Mouse (Mus musculus) liver, embryonic 11.5 days (tissue): Measurements from ENCODE around the gene Nbea. TPM values are rescaled to one million over a fixed set of nuclear protein-coding genes. Genes with fewer than 3 reads are reported as not detected.

ENCODE experiments used
- ATAC-seq: fragments of 200-750 bp; cut with Nextera tagmentation; replicated peaks from 2 replicates; pipeline ENCODE4 v1.8.0; 2017; ENCODE audit warnings: moderate number of reproducible peaks, mild to moderate bottlenecking, moderate TSS enrichment, moderate library complexity; ENCODE audit not compliant: low FRiP score
- DNase-seq: peaks from one replicate; pipeline ENCODE4 v3.0.0-alpha.2; 2017; ENCODE audit warnings: low spot score
- H3K27ac ChIP-seq: fragments of 300-500 bp; sonication (generic); 2 replicates; pipeline ENCODE4 v1.5.1; 2014; ENCODE audit warnings: mild to moderate bottlenecking, low read depth, low read length, control low read depth
- H3K27me3 ChIP-seq: fragments of 300-500 bp; sonication (generic); replicated peaks from 2 replicates; pipeline ENCODE4 v1.6.1; 2014; ENCODE audit warnings: low read length, mixed read lengths; ENCODE audit not compliant: control insufficient read depth, insufficient read depth
- H3K36me3 ChIP-seq: fragments of 300-500 bp; sonication (generic); 2 replicates; pipeline ENCODE4 v1.6.1; 2014; ENCODE audit warnings: mild to moderate bottlenecking, low read length, moderate library complexity, mixed read lengths; ENCODE audit not compliant: control insufficient read depth, insufficient read depth
- H3K4me1 ChIP-seq: fragments of 300-500 bp; sonication (generic); replicated peaks from 2 replicates; pipeline ENCODE4 v1.6.1; 2014; ENCODE audit warnings: low read length, mixed read lengths; ENCODE audit not compliant: control insufficient read depth, insufficient read depth
- H3K4me2 ChIP-seq: fragments of 300-500 bp; sonication (generic); 2 replicates; pipeline ENCODE4 v1.6.1; 2014; ENCODE audit warnings: mild to moderate bottlenecking, control low read depth, moderate library complexity
- H3K4me3 ChIP-seq: fragments of 300-500 bp; sonication (generic); 2 replicates; pipeline ENCODE4 v1.5.1; 2014; ENCODE audit warnings: low read depth, low read length, control low read depth
- H3K9ac ChIP-seq: fragments of 300-500 bp; sonication (generic); 2 replicates; pipeline ENCODE4 v1.6.1; 2014; ENCODE audit warnings: low read depth, low read length, control low read depth
- H3K9me3 ChIP-seq: fragments of 300-500 bp; sonication (generic); 2 replicates; pipeline ENCODE4 v1.6.1; 2016; ENCODE audit warnings: low read length, inconsistent platforms, mixed read lengths; ENCODE audit not compliant: control insufficient read depth
- WGBS: fragments of 180-500 bp; shearing (Covaris S2); extraction: QIAGEN DNeasy Blood & Tissue Kit; methylation state at CpG from one replicate; pipeline ENCODE4 v1.1.7; 2014; 5-methylcytosine and 5-hydroxymethylcytosine counted together
- polyA plus RNA-seq: library from polyadenylated mRNA; unstranded; fragments of >200 nt; fragmentation: Nextera tagmentation; extraction: Ambion mirVana; gene quantifications from 2 replicates; pipeline ENCODE4 v1.2.1, GENCODE M21; 2014

The Nbea gene
- polyA plus RNA-seq, 1 experiment from 2014 or later, result 5.0 TPM

- ATAC-seq (no peak), DNase-seq (no peak)
- WGBS, result 85% methylated on average over 2 of the region's 2 CpGs
- H3K4me3 ChIP-seq, result no peak overlapping the region
- no peaks in the 10 kb centered on the region for H3K9me3 ChIP-seq
- no peak overlapping the region for H3K4me2 ChIP-seq
- no peak overlapping the region for H3K9ac ChIP-seq
- H3K27ac ChIP-seq, result no peak overlapping the region
- H3K27me3 ChIP-seq, result no peaks in the 10 kb centered on the region
- H3K36me3 ChIP-seq, result no peaks in the 10 kb centered on the region
- H3K4me1 ChIP-seq, result no peaks in the 10 kb centered on the region
Measured at GRCm38 (mm10) chr3:55794768-55795167, 388.7 kb downstream of the Nbea start.

GRCm38 (mm10) chr3:55793842-55794575 lies 389.5 kb downstream of the Nbea start:
- Histone ChIP-seq H3K9me3 (no peaks in the 10 kb centered on the region), H3K27me3 (no peaks in the 10 kb centered on the region), H3K4me2 (no peak overlapping the region), H3K4me3 (no peak overlapping the region), H3K9ac (no peak overlapping the region), H3K36me3 (no peaks in the 10 kb centered on the region), H3K27ac (no peak overlapping the region), H3K4me1 (no peaks in the 10 kb centered on the region)
- WGBS, result 60% methylated on average over 7 of the region's 7 CpGs
- DNase-seq, result no peak
- no peak for ATAC-seq

- DNase-seq (no peak), ATAC-seq (no peak)
- 78% methylated on average over 5 of the region's 5 CpGs for WGBS
- no peak overlapping the region for H3K9ac ChIP-seq
- no peak overlapping the region for H3K27ac ChIP-seq
- H3K4me3 ChIP-seq, result no peak overlapping the region
- H3K27me3 ChIP-seq, result no peaks in the 10 kb centered on the region
- no peaks in the 10 kb centered on the region for H3K9me3 ChIP-seq
- no peak overlapping the region for H3K4me2 ChIP-seq
- no peaks in the 10 kb centered on the region for H3K4me1 ChIP-seq
- no peaks in the 10 kb centered on the region for H3K36me3 ChIP-seq
Measured at GRCm38 (mm10) chr3:55792251-55792650, 391.2 kb downstream of the Nbea start.

GRCm38 (mm10) chr3:55790609-55791008 lies 392.9 kb downstream of the Nbea start:
- Histone ChIP-seq H3K4me1 (no peaks in the 10 kb centered on the region), H3K27me3 (peaks cover 15% of the 10 kb centered on the region), H3K4me2 (no peak overlapping the region), H3K36me3 (no peaks in the 10 kb centered on the region), H3K9me3 (no peaks in the 10 kb centered on the region), H3K9ac (no peak overlapping the region), H3K4me3 (no peak overlapping the region), H3K27ac (no peak overlapping the region)
- 70% methylated on average over 4 of the region's 4 CpGs for WGBS
- no peak for ATAC-seq
- DNase-seq, result no peak

- Histone ChIP-seq H3K27ac (no peak overlapping the region), H3K9me3 (no peaks in the 10 kb centered on the region), H3K9ac (no peak overlapping the region), H3K27me3 (peaks cover 20% of the 10 kb centered on the region), H3K36me3 (no peaks in the 10 kb centered on the region), H3K4me1 (no peaks in the 10 kb centered on the region), H3K4me2 (no peak overlapping the region), H3K4me3 (no peak overlapping the region)
- DNase-seq (no peak), ATAC-seq (no peak)
- WGBS, result 68% methylated on average over 2 of the region's 2 CpGs
Measured at GRCm38 (mm10) chr3:55789856-55790255, 393.6 kb downstream of the Nbea start.

- Histone ChIP-seq H3K27me3 (peaks cover 25% of the 10 kb centered on the region), H3K4me3 (no peak overlapping the region), H3K4me2 (no peak overlapping the region), H3K9me3 (no peaks in the 10 kb centered on the region), H3K9ac (no peak overlapping the region), H3K27ac (no peak overlapping the region), H3K36me3 (no peaks in the 10 kb centered on the region), H3K4me1 (no peaks in the 10 kb centered on the region)
- DNase-seq (no peak), ATAC-seq (no peak)
- WGBS, result 59% methylated on average over 5 of the region's 5 CpGs
Measured at GRCm38 (mm10) chr3:55788621-55789201, 394.8 kb downstream of the Nbea start.

- Histone ChIP-seq H3K9ac (no peak overlapping the region), H3K4me1 (peaks cover under 1% of the 10 kb centered on the region), H3K4me3 (peak overlapping the region; percentile 45), H3K36me3 (no peaks in the 10 kb centered on the region), H3K27ac (no peak overlapping the region), H3K27me3 (peaks cover 30% of the 10 kb centered on the region), H3K4me2 (peak overlapping the region; percentile 66), H3K9me3 (no peaks in the 10 kb centered on the region)
- WGBS, result 16% methylated on average over 4 of the region's 4 CpGs
- no peak for DNase-seq
- ATAC-seq, result no peak
Measured at GRCm38 (mm10) chr3:55788214-55788586, 395.3 kb downstream of the Nbea start.

GRCm38 (mm10) chr3:55787487-55788213 lies 395.9 kb downstream of the Nbea start:
- peak; percentile 74 for ATAC-seq
- Histone ChIP-seq H3K4me2 (peak overlapping the region; percentile 66), H3K4me1 (peaks cover 5% of the 10 kb centered on the region), H3K27me3 (peaks cover 35% of the 10 kb centered on the region), H3K36me3 (no peaks in the 10 kb centered on the region), H3K9ac (peak overlapping the region; percentile 44; the same call in 1 of the 2 replicates), H3K9me3 (no peaks in the 10 kb centered on the region), H3K27ac (no peak overlapping the region), H3K4me3 (peak overlapping the region; percentile 45)
- under 1% methylated on average over 54 of the region's 54 CpGs for WGBS
- DNase-seq, result peak; percentile 68
